Mouse (Mus musculus) neural tube, embryonic 11.5 days (tissue): ENCODE measurements around the gene Pdcd1lg2. TPM values are rescaled to one million over a fixed set of nuclear protein-coding genes. Genes with fewer than 3 reads are reported as not detected.

Experiments used
- ATAC-seq: fragments of 200-750 bp; cut with Nextera tagmentation; 2 replicates; pipeline ENCODE4 v1.8.0; 2017; ENCODE audit warnings: moderate number of reproducible peaks, mild to moderate bottlenecking, moderate TSS enrichment, moderate library complexity; ENCODE audit not compliant: insufficient read depth, low FRiP score, low TSS enrichment
- DNase-seq: peaks from one replicate; pipeline ENCODE4 v3.0.0-alpha.2; 2015; ENCODE audit warnings: low spot score
- H3K27ac ChIP-seq: fragments of 300-500 bp; sonication (generic); 2 replicates; pipeline ENCODE4 v1.5.1; 2014; ENCODE audit warnings: low read depth, mild to moderate bottlenecking, low read length
- H3K27me3 ChIP-seq: fragments of 300-500 bp; sonication (generic); 2 replicates; pipeline ENCODE4 v1.6.1; 2014; ENCODE audit warnings: mild to moderate bottlenecking, low read length, mixed read lengths; ENCODE audit not compliant: control insufficient read depth, insufficient read depth
- H3K36me3 ChIP-seq: fragments of 300-500 bp; sonication (generic); 2 replicates; pipeline ENCODE4 v1.6.1; 2014; ENCODE audit warnings: mild to moderate bottlenecking, low read length, moderate library complexity, mixed read lengths; ENCODE audit not compliant: control insufficient read depth, insufficient read depth
- H3K4me1 ChIP-seq: fragments of 300-500 bp; sonication (generic); 2 replicates; pipeline ENCODE4 v1.6.1; 2014; ENCODE audit warnings: low read length, mixed read lengths; ENCODE audit not compliant: control insufficient read depth, insufficient read depth
- H3K4me2 ChIP-seq: fragments of 300-500 bp; sonication (generic); 2 replicates; pipeline ENCODE4 v1.6.1; 2014; ENCODE audit warnings: low read depth, mild to moderate bottlenecking, moderate library complexity
- H3K4me3 ChIP-seq: fragments of 300-500 bp; sonication (generic); 2 replicates; pipeline ENCODE4 v1.5.1; 2014; ENCODE audit warnings: low read depth, low read length
- H3K9ac ChIP-seq: fragments of 300-500 bp; sonication (generic); 2 replicates; pipeline ENCODE4 v1.6.1; 2014; ENCODE audit warnings: mild to moderate bottlenecking, low read length
- H3K9me3 ChIP-seq: fragments of 300-500 bp; sonication (generic); 2 replicates; pipeline ENCODE4 v1.6.1; 2016; ENCODE audit warnings: low read length; ENCODE audit not compliant: control insufficient read depth
- WGBS: fragments of 180-500 bp; shearing (Covaris S2); extraction: QIAGEN DNeasy Blood & Tissue Kit; methylation state at CpG from one replicate; pipeline ENCODE4 v1.1.7; 2014; 5-methylcytosine and 5-hydroxymethylcytosine counted together
- polyA plus RNA-seq: library from polyadenylated mRNA; unstranded; fragments of >200 nt; fragmentation: Nextera tagmentation; extraction: Ambion mirVana; gene quantifications from 2 replicates; pipeline ENCODE4 v1.2.1, GENCODE M21; 2014

The Pdcd1lg2 gene
- polyA plus RNA-seq, 1 experiment from 2014 or later, result not detected

DNA sequence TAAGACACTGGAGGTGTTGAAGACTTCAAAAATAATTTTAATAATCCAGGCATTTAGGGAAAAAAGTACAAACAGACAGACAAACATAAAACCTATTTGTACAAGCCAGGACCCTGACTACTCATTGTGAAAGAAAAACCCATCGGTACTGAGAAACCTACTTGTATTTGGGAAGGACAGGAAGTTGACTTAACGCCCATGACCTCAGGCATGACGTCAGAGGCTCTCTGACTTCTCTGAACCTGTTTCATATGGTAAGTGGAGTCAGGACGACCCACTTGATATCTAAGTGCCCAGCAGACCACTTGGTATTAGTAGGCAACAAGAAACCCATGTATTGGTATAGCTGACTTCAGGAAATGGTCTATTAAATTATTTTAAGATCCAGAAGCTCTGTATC is 19.4 kb upstream of the Pdcd1lg2 start:
- H3K9me3 ChIP-seq, result no peaks in the 10 kb centered on the region

DNA sequence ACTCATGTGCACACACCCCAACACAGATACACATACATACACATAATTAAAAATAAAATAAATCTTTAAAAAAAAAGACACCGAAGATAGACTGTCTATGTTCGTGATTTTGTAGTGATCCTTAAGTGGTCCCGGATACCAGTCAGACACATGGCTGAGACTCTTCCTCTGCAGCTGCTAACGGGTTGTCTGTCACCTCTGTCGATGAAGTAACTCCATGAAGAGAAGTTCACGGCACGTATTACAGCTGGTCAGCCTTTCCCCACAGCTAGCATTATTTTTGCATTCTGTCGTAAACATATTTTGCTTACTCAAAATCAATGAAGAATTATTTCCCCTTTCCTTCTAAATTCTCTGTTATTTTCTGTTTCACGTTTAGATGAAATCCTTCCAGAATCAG is 17.4 kb upstream of the Pdcd1lg2 start:
- Histone ChIP-seq H3K4me1 (no peaks in the 10 kb centered on the region), H3K4me3 (no peak overlapping the region), H3K27me3 (no peaks in the 10 kb centered on the region), H3K4me2 (no peak overlapping the region), H3K36me3 (no peaks in the 10 kb centered on the region), H3K9ac (no peak overlapping the region), H3K9me3 (no peaks in the 10 kb centered on the region), H3K27ac (no peak overlapping the region)
- ATAC-seq, result no peak
- WGBS, result 91% methylated on average over 9 of the region's 9 CpGs
- no peak for DNase-seq

More for the DNA sequence above, 19.4 kb upstream of the Pdcd1lg2 start:
- 73% methylated on average over 4 of the region's 4 CpGs for WGBS
- no peaks in the 10 kb centered on the region for H3K36me3 ChIP-seq
- no peaks in the 10 kb centered on the region for H3K4me1 ChIP-seq
- ATAC-seq, result no peak
- DNase-seq, result no peak
- no peak overlapping the region for H3K4me3 ChIP-seq
- no peak overlapping the region for H3K9ac ChIP-seq
- H3K4me2 ChIP-seq, result no peak overlapping the region
- H3K27ac ChIP-seq, result no peak overlapping the region
- H3K27me3 ChIP-seq, result no peaks in the 10 kb centered on the region

DNA sequence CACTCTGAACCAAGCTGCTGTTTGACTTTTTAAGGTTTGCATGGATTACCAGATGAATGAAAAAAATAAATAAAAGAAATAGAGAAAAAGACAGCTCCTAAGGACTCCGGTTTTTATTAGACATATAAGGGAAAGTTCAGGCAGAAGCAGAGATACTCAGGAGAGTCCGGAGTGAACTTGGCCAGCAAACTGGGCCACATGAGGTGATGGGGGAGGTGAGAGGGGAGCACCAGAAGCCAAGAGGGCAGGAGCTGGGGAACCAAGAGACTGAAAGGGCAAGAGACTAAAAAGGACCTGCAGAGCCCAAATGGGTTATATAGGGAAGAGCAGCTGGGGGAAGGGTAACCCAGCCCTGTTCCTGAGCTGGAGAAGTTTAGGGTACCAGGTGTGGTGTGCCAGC is 16.0 kb upstream of the Pdcd1lg2 start:
- H3K27ac ChIP-seq, result no peak overlapping the region
- H3K4me3 ChIP-seq, result no peak overlapping the region
- H3K9me3 ChIP-seq, result no peaks in the 10 kb centered on the region
- H3K4me1 ChIP-seq, result no peaks in the 10 kb centered on the region
- 98% methylated on average over 2 of the region's 2 CpGs for WGBS
- no peaks in the 10 kb centered on the region for H3K36me3 ChIP-seq
- H3K9ac ChIP-seq, result no peak overlapping the region
- H3K4me2 ChIP-seq, result no peak overlapping the region
- DNase-seq (no peak), ATAC-seq (no peak)
- H3K27me3 ChIP-seq, result no peaks in the 10 kb centered on the region

DNA sequence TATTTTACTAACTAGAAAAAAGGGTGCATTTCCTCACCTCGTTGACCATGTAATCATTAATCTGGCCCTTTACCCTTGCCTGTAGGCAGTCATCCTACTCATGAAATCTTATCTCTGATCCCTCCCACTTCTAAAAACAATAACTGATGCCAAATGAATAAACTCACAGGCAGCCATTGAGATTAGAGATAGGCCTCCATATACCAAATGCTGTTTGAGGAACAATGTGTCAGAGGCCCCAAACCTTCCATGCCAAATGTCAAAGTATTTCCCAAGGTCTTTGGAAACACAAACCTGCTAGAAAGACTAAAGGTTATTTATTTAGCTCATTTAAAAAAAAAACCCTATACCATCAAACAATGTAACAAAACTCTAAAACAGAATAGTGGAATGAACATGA is 14.4 kb upstream of the Pdcd1lg2 start:
- 81% methylated on average over 1 of the region's 1 CpGs for WGBS
- no peak for ATAC-seq
- H3K4me1 ChIP-seq, result no peaks in the 10 kb centered on the region

DNA sequence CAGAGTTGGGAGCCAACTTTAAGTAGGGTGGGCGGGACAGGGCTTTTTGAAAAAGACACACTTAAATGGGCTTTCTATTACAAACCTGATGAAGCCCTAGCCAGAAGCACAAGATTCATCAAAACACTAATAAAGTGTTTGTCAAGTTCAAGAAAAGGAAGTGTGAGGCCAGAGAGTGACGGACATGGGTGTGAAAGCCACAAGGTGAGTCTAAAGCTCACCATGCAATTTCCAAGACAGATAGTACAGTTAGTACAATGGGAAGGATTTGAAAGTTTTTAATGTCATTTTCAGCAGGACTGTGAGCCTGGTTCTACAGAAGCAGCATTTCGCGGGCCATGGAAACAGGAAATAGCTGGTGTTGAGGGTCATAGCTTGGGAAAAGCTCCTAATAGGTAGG is 10.9 kb upstream of the Pdcd1lg2 start:
- no peak overlapping the region for H3K9ac ChIP-seq
- H3K4me3 ChIP-seq, result no peak overlapping the region
- H3K4me1 ChIP-seq, result no peaks in the 10 kb centered on the region
- H3K4me2 ChIP-seq, result no peak overlapping the region
- H3K9me3 ChIP-seq, result no peaks in the 10 kb centered on the region
- no peaks in the 10 kb centered on the region for H3K27me3 ChIP-seq
- H3K36me3 ChIP-seq, result no peaks in the 10 kb centered on the region
- H3K27ac ChIP-seq, result no peak overlapping the region
- DNase-seq, result no peak
- 88% methylated on average over 4 of the region's 4 CpGs for WGBS
- no peak for ATAC-seq

More for the DNA sequence above, 14.4 kb upstream of the Pdcd1lg2 start:
- no peak overlapping the region for H3K27ac ChIP-seq
- no peaks in the 10 kb centered on the region for H3K36me3 ChIP-seq
- H3K9me3 ChIP-seq, result no peaks in the 10 kb centered on the region
- no peak overlapping the region for H3K4me2 ChIP-seq
- H3K27me3 ChIP-seq, result no peaks in the 10 kb centered on the region
- DNase-seq, result no peak
- H3K4me3 ChIP-seq, result no peak overlapping the region
- no peak overlapping the region for H3K9ac ChIP-seq

DNA sequence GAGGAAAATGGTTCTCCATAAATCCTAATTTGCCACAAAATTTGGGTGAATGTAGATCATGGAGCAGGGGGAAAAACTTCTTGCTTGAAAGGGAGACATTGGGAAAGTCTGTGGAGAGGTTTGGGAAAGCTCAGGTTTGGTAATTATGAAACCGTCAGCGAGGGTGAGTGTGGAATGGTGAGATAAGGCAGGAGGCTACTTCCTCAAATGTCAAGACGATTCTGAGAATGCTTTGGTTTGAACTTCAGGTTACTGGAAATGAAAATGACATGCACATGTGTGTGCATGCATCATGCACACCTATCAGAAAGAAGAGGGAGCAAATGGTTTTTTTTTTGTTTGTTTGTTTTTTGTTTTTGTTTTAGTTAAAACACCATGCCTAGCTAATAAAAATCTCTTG is 10.3 kb upstream of the Pdcd1lg2 start:
- H3K27me3 ChIP-seq, result no peaks in the 10 kb centered on the region
- H3K4me2 ChIP-seq, result no peak overlapping the region
- ATAC-seq, result no peak
- 94% methylated on average over 3 of the region's 3 CpGs for WGBS
- H3K27ac ChIP-seq, result no peak overlapping the region
- DNase-seq, result no peak
- no peaks in the 10 kb centered on the region for H3K9me3 ChIP-seq
- H3K36me3 ChIP-seq, result no peaks in the 10 kb centered on the region
- no peak overlapping the region for H3K9ac ChIP-seq
- no peaks in the 10 kb centered on the region for H3K4me1 ChIP-seq
- H3K4me3 ChIP-seq, result no peak overlapping the region

DNA sequence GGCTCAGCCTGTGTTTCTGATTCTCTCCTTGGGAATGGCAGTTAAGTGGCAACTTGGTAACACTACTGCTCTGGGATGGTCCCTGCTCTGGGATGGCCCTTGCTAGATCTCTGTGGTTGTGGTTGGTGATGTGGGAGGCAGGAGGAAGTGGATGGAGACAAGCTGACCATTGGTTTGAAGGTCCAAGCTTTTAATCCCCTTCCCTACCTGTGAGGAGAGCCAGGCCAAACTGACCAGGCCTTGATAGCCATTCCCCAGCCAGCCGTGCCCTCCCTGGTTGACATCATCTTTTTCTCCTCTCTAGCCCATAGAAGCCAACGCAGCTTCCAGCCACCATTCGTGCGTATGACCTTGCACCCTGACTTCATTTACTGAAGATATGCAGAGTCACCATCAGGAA is 8.1 kb upstream of the Pdcd1lg2 start:
- no peak overlapping the region for H3K4me3 ChIP-seq
- H3K27me3 ChIP-seq, result no peaks in the 10 kb centered on the region
- no peak for ATAC-seq
- H3K9me3 ChIP-seq, result no peaks in the 10 kb centered on the region
- no peaks in the 10 kb centered on the region for H3K4me1 ChIP-seq
- H3K27ac ChIP-seq, result no peak overlapping the region
- DNase-seq, result no peak
- no peak overlapping the region for H3K4me2 ChIP-seq
- WGBS, result 97% methylated on average over 4 of the region's 4 CpGs
- H3K36me3 ChIP-seq, result no peaks in the 10 kb centered on the region
- no peak overlapping the region for H3K9ac ChIP-seq

DNA sequence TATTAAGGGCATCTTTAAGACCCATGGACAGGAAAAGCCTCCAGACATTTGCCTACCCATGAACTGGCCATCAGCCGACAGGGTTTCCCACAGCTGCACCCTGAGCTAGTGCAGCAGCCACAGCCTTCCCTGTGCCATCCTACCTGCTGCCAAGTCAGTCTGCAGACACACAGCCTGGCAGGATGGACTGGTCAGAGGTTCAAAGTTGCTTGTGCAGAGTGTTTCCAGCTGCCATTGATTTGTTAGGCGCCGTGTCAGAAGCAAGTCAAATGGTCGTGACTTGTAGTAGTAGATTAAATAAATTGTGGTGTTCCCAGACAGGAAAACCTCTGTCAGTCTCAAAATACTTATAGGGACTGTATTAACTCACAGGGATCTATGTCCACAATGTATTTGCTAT is 7.5 kb upstream of the Pdcd1lg2 start:
- no peak overlapping the region for H3K27ac ChIP-seq
- ATAC-seq, result no peak
- no peaks in the 10 kb centered on the region for H3K36me3 ChIP-seq
- no peaks in the 10 kb centered on the region for H3K9me3 ChIP-seq
- H3K4me2 ChIP-seq, result no peak overlapping the region
- no peaks in the 10 kb centered on the region for H3K4me1 ChIP-seq
- WGBS, result 95% methylated on average over 4 of the region's 4 CpGs
- H3K27me3 ChIP-seq, result no peaks in the 10 kb centered on the region
- H3K4me3 ChIP-seq, result no peak overlapping the region
- H3K9ac ChIP-seq, result no peak overlapping the region
- DNase-seq, result no peak

DNA sequence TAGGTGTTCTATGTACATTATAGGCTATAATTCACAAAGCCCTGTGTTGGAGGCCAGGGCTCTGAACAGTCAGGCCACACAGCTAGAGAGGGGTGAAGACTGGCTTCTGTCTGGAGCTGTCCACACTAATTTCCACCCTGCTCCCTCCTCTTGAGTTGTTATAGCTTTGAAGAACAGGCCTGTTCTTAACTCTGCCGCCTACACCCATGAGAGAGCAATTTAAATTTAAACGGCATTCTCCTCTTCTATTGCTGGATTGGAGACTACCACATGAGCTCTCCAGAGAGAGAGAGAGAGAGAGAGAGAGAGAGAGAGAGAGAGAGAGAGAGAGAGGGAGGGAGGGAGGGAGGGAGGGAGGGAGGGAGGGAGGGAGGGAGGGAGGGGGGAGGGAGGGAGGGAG is 5.3 kb upstream of the Pdcd1lg2 start:
- no peak overlapping the region for H3K4me3 ChIP-seq
- no peaks in the 10 kb centered on the region for H3K36me3 ChIP-seq
- no peaks in the 10 kb centered on the region for H3K9me3 ChIP-seq
- no peak overlapping the region for H3K9ac ChIP-seq
- no peaks in the 10 kb centered on the region for H3K4me1 ChIP-seq
- no peaks in the 10 kb centered on the region for H3K27me3 ChIP-seq
- no peak for ATAC-seq
- H3K27ac ChIP-seq, result no peak overlapping the region
- WGBS, result 83% methylated on average over 2 of the region's 2 CpGs
- H3K4me2 ChIP-seq, result no peak overlapping the region
- DNase-seq, result no peak
